Mouse (Mus musculus): ENCODE data around the gene 1700069L16Rik. TPM values are rescaled to one million over a fixed set of nuclear protein-coding genes. Genes with fewer than 3 reads are reported as not detected.

1700069L16Rik gene
- total RNA-seq, 2 experiments from 2014 or later = not detected

- peak; percentile 69 for ATAC-seq (replicated peaks; ENCODE audit: poor library complexity, severe bottlenecking)
Observed at GRCm38 (mm10) chr5:113650035-113650865, 74.3 kb downstream of the 1700069L16Rik start, which contains the start of gene Cmklr1. Cmklr1 (minus strand) TSS chr5:113650426.

- peak; percentile 43 for ATAC-seq (replicated peaks; ENCODE audit: poor library complexity, severe bottlenecking)
Observed at GRCm38 (mm10) chr5:113648647-113649211, 75.8 kb downstream of the 1700069L16Rik start.

DNA sequence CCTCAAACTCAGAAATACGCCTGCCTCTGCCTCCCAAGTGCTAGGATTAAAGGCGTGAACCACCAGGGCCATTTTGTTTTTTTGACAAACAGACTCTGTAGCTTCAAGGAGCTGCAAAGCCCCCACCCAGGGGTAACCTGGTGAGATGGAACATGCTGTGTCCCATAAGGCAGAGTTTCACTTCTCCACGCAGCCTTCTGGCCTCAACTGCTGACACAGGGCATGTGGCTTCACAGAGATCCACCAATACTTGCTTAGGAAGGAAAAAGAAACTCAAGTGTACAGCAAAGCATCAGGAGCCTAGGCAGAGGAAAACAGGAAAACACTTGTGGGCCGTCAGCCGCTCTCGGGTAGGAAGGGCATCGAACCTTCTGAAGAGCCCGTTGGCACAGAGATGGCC is 77.4 kb downstream of the 1700069L16Rik start:
- ATAC-seq (replicated peaks; ENCODE audit: poor library complexity, severe bottlenecking) = peak; percentile 9; the same call in 1 of the 2 replicates

GRCm38 (mm10) chr5:113644520-113644919 is 80.1 kb downstream of the 1700069L16Rik start:
- ATAC-seq (replicated peaks; ENCODE audit: poor library complexity, severe bottlenecking) = peak; percentile 83

- ATAC-seq (replicated peaks; ENCODE audit: poor library complexity, severe bottlenecking) = peak; percentile 16
Observed at GRCm38 (mm10) chr5:113643107-113643848, 81.3 kb downstream of the 1700069L16Rik start.

Other genes starting within 250 kb of the 1700069L16Rik start
- gene Wscd2, start 234.4 kb downstream of the 1700069L16Rik start, total RNA-seq (2014; fragmentation: Nextera tagmentation) = not detected in 2 replicates
- gene Wscd2, start 234.4 kb downstream of the 1700069L16Rik start, total RNA-seq (2017) = not detected in 2 replicates
- 1.7 TPM in 1 of 2 replicates, not detected in the other for gene Cmklr1, start 74.3 kb downstream of the 1700069L16Rik start, total RNA-seq (2014; fragmentation: Nextera tagmentation)
- not detected in 2 replicates for gene Cmklr1, start 74.3 kb downstream of the 1700069L16Rik start, total RNA-seq (2017)
- 1.6 and 3.7 TPM in 2 replicates for gene Ficd, start 11.0 kb upstream of the 1700069L16Rik start, total RNA-seq (2014; fragmentation: Nextera tagmentation)
- gene Ficd, start 11.0 kb upstream of the 1700069L16Rik start, total RNA-seq (2017) = 0.77 and 1.9 TPM in 2 replicates
- 29.2 and 29.7 TPM in 2 replicates for gene Sart3, start 47.7 kb upstream of the 1700069L16Rik start, total RNA-seq (2014; fragmentation: Nextera tagmentation)
- gene Sart3, start 47.7 kb upstream of the 1700069L16Rik start, total RNA-seq (2017) = 31.1 and 38.5 TPM in 2 replicates
- gene Iscu, start 48.0 kb upstream of the 1700069L16Rik start, total RNA-seq (2014; fragmentation: Nextera tagmentation) = 81.9 and 100 TPM in 2 replicates
- 101 and 111 TPM in 2 replicates for gene Iscu, start 48.0 kb upstream of the 1700069L16Rik start, total RNA-seq (2017)
- gene Tmem119, start 75.7 kb upstream of the 1700069L16Rik start, total RNA-seq (2014; fragmentation: Nextera tagmentation) = 11.1 and 13.4 TPM in 2 replicates
- 4.2 and 7.8 TPM in 2 replicates for gene Tmem119, start 75.7 kb upstream of the 1700069L16Rik start, total RNA-seq (2017)
- 288 and 331 TPM in 2 replicates for gene Selplg, start 107.9 kb upstream of the 1700069L16Rik start, total RNA-seq (2014; fragmentation: Nextera tagmentation)
- gene Selplg, start 107.9 kb upstream of the 1700069L16Rik start, total RNA-seq (2017) = 99.4 and 109 TPM in 2 replicates
- gene Coro1c, start 184.0 kb upstream of the 1700069L16Rik start, total RNA-seq (2014; fragmentation: Nextera tagmentation) = 55.8 and 64.9 TPM in 2 replicates
- gene Coro1c, start 184.0 kb upstream of the 1700069L16Rik start, total RNA-seq (2017) = 80.5 and 102 TPM in 2 replicates